Mouse (Mus musculus): Measurements from ENCODE around the gene Fryl. TPM values are rescaled to one million over a fixed set of nuclear protein-coding genes. Genes with fewer than 3 reads are reported as not detected.
A peak's percentile ranks its signal among the peaks of the same experiment; 100 is the strongest.

Fryl gene
- polyA plus RNA-seq, 1 experiment from 2014 or later, result 36.8 TPM

DNA sequence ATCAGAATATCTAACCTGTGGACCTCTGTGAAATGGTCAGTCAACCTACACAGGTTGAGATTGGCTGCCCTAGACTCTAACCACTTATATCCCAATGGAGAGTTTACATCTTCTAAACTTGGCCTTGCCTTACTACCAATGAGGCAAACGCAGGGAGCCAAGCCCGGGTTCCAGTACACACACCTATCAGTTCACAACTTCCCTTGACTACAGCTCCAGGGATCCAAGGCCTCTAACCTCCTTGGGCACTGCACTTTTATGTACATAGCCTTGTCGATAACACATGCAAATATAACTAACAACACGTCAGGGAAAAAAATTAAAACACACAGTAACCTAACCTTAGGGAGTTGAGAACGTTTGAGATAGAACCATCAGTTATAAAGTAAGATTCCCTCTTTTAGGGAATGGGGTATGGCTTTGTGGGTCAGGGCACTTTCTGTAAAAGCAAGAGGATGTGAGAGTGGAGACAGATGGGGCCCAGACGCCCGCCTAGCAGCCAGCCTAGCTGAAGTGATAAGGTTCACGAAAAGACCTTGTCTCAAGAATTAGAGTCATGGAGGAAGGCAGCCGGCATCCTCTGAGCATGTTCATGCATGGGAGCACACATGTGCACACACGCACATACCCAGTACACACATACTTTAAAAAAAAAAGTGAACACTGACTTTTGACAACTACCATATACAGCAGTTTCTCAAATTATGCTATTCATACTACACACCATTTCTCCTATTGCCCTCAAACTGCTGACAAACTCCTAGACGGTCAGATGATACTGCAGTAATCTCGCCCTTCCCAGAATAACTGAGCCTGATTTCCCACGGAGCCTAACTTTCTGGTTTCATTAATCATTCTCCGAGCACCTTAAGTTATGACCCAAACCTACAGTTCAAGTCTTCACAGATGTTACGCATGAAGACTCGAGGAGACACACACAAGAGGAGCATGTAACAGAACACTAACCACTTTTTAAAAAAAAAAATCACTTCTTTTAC, 55.7 kb downstream of the Fryl start:
- WGBS, result 70% methylated on average over 16 of the region's 16 CpGs
- no peak for ATAC-seq (replicated peaks; ENCODE audit: low FRiP score, low TSS enrichment, low read depth)
- H3K4me2 ChIP-seq (ENCODE audit: low read length), result no peak overlapping the region
- no peaks in the 10 kb centered on the region for H3K9me3 ChIP-seq (ENCODE audit: control insufficient read depth, low read length)
- H3K27me3 ChIP-seq (replicated peaks; ENCODE audit: control insufficient read depth, insufficient read depth, low read length), result no peaks in the 10 kb centered on the region
- H3K4me3 ChIP-seq (ENCODE audit: low read depth, low read length), result no peak overlapping the region
- H3K4me1 ChIP-seq (replicated peaks; ENCODE audit: control insufficient read depth, insufficient read depth, low read length), result peaks cover 4% of the 10 kb centered on the region; the same call in 1 of the 2 replicates
- DNase-seq (ENCODE audit: low spot score), result no peak
- no peak overlapping the region for H3K9ac ChIP-seq (ENCODE audit: low read length)
- H3K27ac ChIP-seq (ENCODE audit: low read depth), result no peak overlapping the region
- no peaks in the 10 kb centered on the region for H3K36me3 ChIP-seq (ENCODE audit: control insufficient read depth, insufficient read depth, low read length)

GRCm38 (mm10) chr5:73199586-73199985, 56.8 kb downstream of the Fryl start:
- Histone ChIP-seq H3K9me3 (ENCODE audit: control insufficient read depth, low read length) (no peaks in the 10 kb centered on the region), H3K36me3 (ENCODE audit: control insufficient read depth, insufficient read depth, low read length) (no peaks in the 10 kb centered on the region), H3K4me1 (replicated peaks; ENCODE audit: control insufficient read depth, insufficient read depth, low read length) (peaks cover 4% of the 10 kb centered on the region; the same call in 1 of the 2 replicates), H3K27me3 (replicated peaks; ENCODE audit: control insufficient read depth, insufficient read depth, low read length) (no peaks in the 10 kb centered on the region), H3K4me2 (ENCODE audit: low read length) (no peak overlapping the region), H3K27ac (ENCODE audit: low read depth) (no peak overlapping the region), H3K9ac (ENCODE audit: low read length) (no peak overlapping the region), H3K4me3 (ENCODE audit: low read depth, low read length) (no peak overlapping the region)
- DNase-seq (ENCODE audit: low spot score) (no peak), ATAC-seq (replicated peaks; ENCODE audit: low FRiP score, low TSS enrichment, low read depth) (no peak)
- WGBS, result 76% methylated on average over 2 of the region's 2 CpGs

DNA sequence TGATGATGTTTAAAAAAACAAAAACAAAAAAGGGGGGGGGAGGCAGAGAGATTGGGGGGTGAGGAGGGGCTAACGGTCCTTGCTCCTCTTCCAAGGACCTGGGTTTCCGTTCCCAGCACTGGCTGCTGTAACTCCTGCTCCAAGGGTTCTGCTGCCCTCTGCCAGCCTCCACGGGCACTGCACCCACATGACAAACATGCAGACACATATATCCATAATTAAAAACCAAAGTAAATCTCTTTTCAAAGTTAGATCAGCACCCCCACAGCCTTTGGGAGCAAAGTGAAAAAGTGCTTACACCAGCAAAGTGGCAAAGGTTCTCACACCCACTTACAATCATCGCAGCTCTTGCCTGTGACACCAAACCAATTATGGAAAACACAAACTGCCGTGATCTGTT, 57.7 kb downstream of the Fryl start:
- WGBS, result 97% methylated on average over 5 of the region's 5 CpGs
- ATAC-seq (replicated peaks; ENCODE audit: low FRiP score, low TSS enrichment, low read depth), result no peak
- Histone ChIP-seq H3K27ac (ENCODE audit: low read depth) (no peak overlapping the region), H3K36me3 (ENCODE audit: control insufficient read depth, insufficient read depth, low read length) (no peaks in the 10 kb centered on the region), H3K9ac (ENCODE audit: low read length) (no peak overlapping the region), H3K4me2 (ENCODE audit: low read length) (no peak overlapping the region), H3K4me1 (replicated peaks; ENCODE audit: control insufficient read depth, insufficient read depth, low read length) (peaks cover 4% of the 10 kb centered on the region; the same call in 1 of the 2 replicates), H3K27me3 (replicated peaks; ENCODE audit: control insufficient read depth, insufficient read depth, low read length) (no peaks in the 10 kb centered on the region), H3K9me3 (ENCODE audit: control insufficient read depth, low read length) (no peaks in the 10 kb centered on the region), H3K4me3 (ENCODE audit: low read depth, low read length) (no peak overlapping the region)
- no peak for DNase-seq (ENCODE audit: low spot score)

DNA sequence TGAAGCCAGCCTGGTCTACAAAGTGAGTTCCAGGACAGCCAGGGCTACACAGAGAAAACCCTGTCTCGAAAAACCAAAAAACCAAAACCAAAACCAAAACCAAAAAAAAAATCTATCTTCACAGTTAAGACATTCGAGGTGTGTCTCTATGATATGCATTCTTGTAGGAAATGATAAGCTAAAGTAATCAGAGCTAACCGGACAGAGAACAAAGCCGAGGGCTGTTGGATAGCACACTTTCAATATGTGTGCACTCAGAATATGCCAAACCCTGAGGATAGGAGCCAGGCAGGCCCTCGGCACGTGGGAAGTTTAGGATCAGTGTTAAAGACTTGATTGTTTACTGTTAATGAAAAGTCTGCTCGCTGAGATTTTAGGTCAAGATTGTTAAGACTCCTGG, 58.6 kb downstream of the Fryl start:
- H3K9me3 ChIP-seq (ENCODE audit: control insufficient read depth, low read length), result no peaks in the 10 kb centered on the region
- peaks cover 4% of the 10 kb centered on the region; the same call in 1 of the 2 replicates for H3K4me1 ChIP-seq (replicated peaks; ENCODE audit: control insufficient read depth, insufficient read depth, low read length)
- no peak overlapping the region for H3K27ac ChIP-seq (ENCODE audit: low read depth)
- ATAC-seq (replicated peaks; ENCODE audit: low FRiP score, low TSS enrichment, low read depth), result no peak
- no peak overlapping the region for H3K4me2 ChIP-seq (ENCODE audit: low read length)
- DNase-seq (ENCODE audit: low spot score), result no peak
- WGBS, result 84% methylated on average over 7 of the region's 7 CpGs
- no peaks in the 10 kb centered on the region for H3K27me3 ChIP-seq (replicated peaks; ENCODE audit: control insufficient read depth, insufficient read depth, low read length)
- no peak overlapping the region for H3K9ac ChIP-seq (ENCODE audit: low read length)
- H3K36me3 ChIP-seq (ENCODE audit: control insufficient read depth, insufficient read depth, low read length), result no peaks in the 10 kb centered on the region
- no peak overlapping the region for H3K4me3 ChIP-seq (ENCODE audit: low read depth, low read length)

DNA sequence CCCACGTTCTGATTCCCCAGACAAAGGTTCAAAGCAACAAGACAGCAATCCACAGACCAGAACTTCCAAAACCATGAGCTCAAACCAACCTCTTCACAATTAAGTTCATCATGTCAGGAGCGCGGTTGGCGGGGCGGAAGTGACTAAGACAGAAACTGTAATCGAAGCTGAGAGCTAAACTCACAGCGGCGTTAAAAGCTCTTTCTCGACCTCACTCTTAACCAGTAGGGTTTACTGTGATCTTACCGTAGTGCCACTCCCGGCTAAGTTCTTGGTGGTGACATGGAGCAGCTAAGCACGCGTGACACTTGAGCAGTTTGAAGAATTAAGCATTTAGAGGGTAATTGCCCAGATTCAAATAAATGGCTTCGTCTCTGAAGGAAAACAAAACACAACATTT, 61.7 kb downstream of the Fryl start:
- Histone ChIP-seq H3K4me3 (ENCODE audit: low read depth, low read length) (no peak overlapping the region), H3K4me2 (ENCODE audit: low read length) (no peak overlapping the region), H3K27me3 (replicated peaks; ENCODE audit: control insufficient read depth, insufficient read depth, low read length) (no peaks in the 10 kb centered on the region), H3K36me3 (ENCODE audit: control insufficient read depth, insufficient read depth, low read length) (no peaks in the 10 kb centered on the region), H3K4me1 (replicated peaks; ENCODE audit: control insufficient read depth, insufficient read depth, low read length) (no peaks in the 10 kb centered on the region), H3K27ac (ENCODE audit: low read depth) (no peak overlapping the region), H3K9ac (ENCODE audit: low read length) (no peak overlapping the region), H3K9me3 (ENCODE audit: control insufficient read depth, low read length) (no peaks in the 10 kb centered on the region)
- 92% methylated on average over 14 of the region's 14 CpGs for WGBS
- ATAC-seq (replicated peaks; ENCODE audit: low FRiP score, low TSS enrichment, low read depth) (no peak), DNase-seq (ENCODE audit: low spot score) (no peak)

- no peak overlapping the region for H3K4me3 ChIP-seq (ENCODE audit: low read depth, low read length)
- H3K4me1 ChIP-seq (replicated peaks; ENCODE audit: control insufficient read depth, insufficient read depth, low read length), result peaks cover 2% of the 10 kb centered on the region; the same call in 1 of the 2 replicates
- H3K9me3 ChIP-seq (ENCODE audit: control insufficient read depth, low read length), result no peaks in the 10 kb centered on the region
- ATAC-seq (replicated peaks; ENCODE audit: low FRiP score, low TSS enrichment, low read depth) (0 out of 2 replicates have a peak, but pooled peaks have one; percentile 39), DNase-seq (ENCODE audit: low spot score) (no peak)
- H3K36me3 ChIP-seq (ENCODE audit: control insufficient read depth, insufficient read depth, low read length), result no peaks in the 10 kb centered on the region
- WGBS, result 48% methylated on average over 8 of the region's 8 CpGs
- H3K9ac ChIP-seq (ENCODE audit: low read length), result no peak overlapping the region
- H3K27me3 ChIP-seq (replicated peaks; ENCODE audit: control insufficient read depth, insufficient read depth, low read length), result no peaks in the 10 kb centered on the region
- peak overlapping the region; percentile 51 for H3K27ac ChIP-seq (ENCODE audit: low read depth)
- no peak overlapping the region for H3K4me2 ChIP-seq (ENCODE audit: low read length)
Observed at GRCm38 (mm10) chr5:73194083-73194570, 62.3 kb downstream of the Fryl start.

GRCm38 (mm10) chr5:73193627-73194026, 62.8 kb downstream of the Fryl start:
- no peak overlapping the region for H3K4me3 ChIP-seq (ENCODE audit: low read depth, low read length)
- H3K4me1 ChIP-seq (replicated peaks; ENCODE audit: control insufficient read depth, insufficient read depth, low read length), result peaks cover 7% of the 10 kb centered on the region; the same call in 1 of the 2 replicates
- H3K9me3 ChIP-seq (ENCODE audit: control insufficient read depth, low read length), result no peaks in the 10 kb centered on the region

DNA sequence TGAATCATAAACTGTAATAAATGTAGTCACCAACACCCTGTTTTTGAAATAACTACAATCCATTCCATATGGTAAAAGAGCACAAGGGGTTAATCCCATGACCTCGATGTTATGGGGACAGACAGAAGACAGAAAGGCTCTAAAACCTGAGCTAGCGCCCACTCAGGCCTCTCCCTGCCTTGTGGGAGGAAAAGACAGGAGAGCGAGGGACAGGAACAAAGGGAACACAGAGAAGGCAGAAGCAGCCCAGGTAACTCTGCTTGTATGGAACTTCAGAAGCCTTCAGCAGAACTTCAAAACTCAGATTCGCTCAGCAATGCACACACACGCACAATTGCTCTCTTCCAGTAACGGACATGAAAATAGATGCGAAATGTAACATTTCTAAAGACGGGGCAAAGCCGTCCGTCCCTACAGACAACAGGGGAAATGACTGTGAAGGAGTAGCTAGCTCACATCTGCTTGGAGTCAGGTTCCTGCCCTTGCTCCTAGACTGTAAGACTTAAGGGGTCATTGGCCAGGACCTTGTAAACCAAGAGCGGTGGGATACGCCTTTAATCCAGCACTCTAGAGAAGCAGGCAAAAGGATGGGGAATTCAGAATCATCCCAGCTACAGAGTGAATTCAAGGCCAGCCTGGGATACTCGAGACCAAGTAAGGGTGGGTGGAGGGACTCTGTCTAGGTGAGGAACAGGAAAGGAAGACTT, 63.4 kb downstream of the Fryl start:
- H3K4me2 ChIP-seq (ENCODE audit: low read length), result no peak overlapping the region

More at GRCm38 (mm10) chr5:73193627-73194026, 62.8 kb downstream of the Fryl start:
- no peak overlapping the region for H3K9ac ChIP-seq (ENCODE audit: low read length)
- DNase-seq (ENCODE audit: low spot score) (no peak), ATAC-seq (replicated peaks; ENCODE audit: low FRiP score, low TSS enrichment, low read depth) (peak; percentile 61)
- WGBS, result 51% methylated on average over 10 of the region's 10 CpGs
- no peaks in the 10 kb centered on the region for H3K27me3 ChIP-seq (replicated peaks; ENCODE audit: control insufficient read depth, insufficient read depth, low read length)
- H3K4me2 ChIP-seq (ENCODE audit: low read length), result no peak overlapping the region
- no peaks in the 10 kb centered on the region for H3K36me3 ChIP-seq (ENCODE audit: control insufficient read depth, insufficient read depth, low read length)
- H3K27ac ChIP-seq (ENCODE audit: low read depth), result peak overlapping the region; percentile 51

More for the DNA sequence above, 63.4 kb downstream of the Fryl start:
- DNase-seq (ENCODE audit: low spot score) (no peak), ATAC-seq (replicated peaks; ENCODE audit: low FRiP score, low TSS enrichment, low read depth) (no peak)
- Histone ChIP-seq H3K4me3 (ENCODE audit: low read depth, low read length) (no peak overlapping the region), H3K36me3 (ENCODE audit: control insufficient read depth, insufficient read depth, low read length) (no peaks in the 10 kb centered on the region), H3K4me1 (replicated peaks; ENCODE audit: control insufficient read depth, insufficient read depth, low read length) (peaks cover 7% of the 10 kb centered on the region; the same call in 1 of the 2 replicates), H3K9me3 (ENCODE audit: control insufficient read depth, low read length) (no peaks in the 10 kb centered on the region), H3K27ac (ENCODE audit: low read depth) (peak overlapping the region; percentile 44), H3K9ac (ENCODE audit: low read length) (no peak overlapping the region), H3K27me3 (replicated peaks; ENCODE audit: control insufficient read depth, insufficient read depth, low read length) (no peaks in the 10 kb centered on the region)
- WGBS, result 74% methylated on average over 13 of the region's 13 CpGs
